Mouse (Mus musculus) urinary bladder, adult 2 months (tissue): Measurements from ENCODE around the gene Ankrd34a. TPM values are rescaled to one million over a fixed set of nuclear protein-coding genes. Genes with fewer than 3 reads are reported as not detected.

ENCODE experiments used
- DNase-seq: peaks from one replicate; pipeline ENCODE4 v3.0.0; 2022; ENCODE audit warnings: low spot score
- polyA plus RNA-seq: library from polyadenylated mRNA; depleted of rRNA; stranded (reverse); fragments of >200 nt; gene quantifications from 2 replicates; pipeline ENCODE4 v1.2.3, GENCODE M21; 2012; rRNA removed

The Ankrd34a gene
- polyA plus RNA-seq, result 0.70 and 1.1 TPM in 2 replicates

DNA sequence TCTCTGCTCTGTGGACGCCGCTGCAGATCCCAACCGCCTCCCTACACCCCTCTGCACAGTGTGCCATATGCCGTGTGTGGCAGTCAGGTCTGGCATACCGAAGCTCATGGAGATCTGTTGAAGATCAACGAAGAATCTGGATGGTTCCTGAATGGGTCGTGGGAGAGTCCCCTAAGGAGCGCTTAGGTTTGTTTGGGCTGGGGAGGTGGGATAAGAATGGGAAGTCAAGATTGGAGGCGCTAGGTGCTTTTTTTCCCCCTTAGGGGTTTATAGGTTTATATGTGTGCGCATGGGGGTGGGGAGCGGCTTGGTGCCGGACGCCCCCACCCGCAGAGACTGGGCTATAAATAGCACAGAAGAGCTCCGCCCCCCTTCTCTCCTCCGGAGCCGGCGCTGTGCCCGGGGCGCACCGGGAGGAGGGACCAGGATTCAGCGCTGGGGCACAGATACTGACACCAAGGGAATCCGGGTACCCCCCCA, at the start of gene Ankrd34a:
Ankrd34a (plus strand) TSS at position 409 of the 480 bp plus-strand sequence.
- no peak for DNase-seq

DNA sequence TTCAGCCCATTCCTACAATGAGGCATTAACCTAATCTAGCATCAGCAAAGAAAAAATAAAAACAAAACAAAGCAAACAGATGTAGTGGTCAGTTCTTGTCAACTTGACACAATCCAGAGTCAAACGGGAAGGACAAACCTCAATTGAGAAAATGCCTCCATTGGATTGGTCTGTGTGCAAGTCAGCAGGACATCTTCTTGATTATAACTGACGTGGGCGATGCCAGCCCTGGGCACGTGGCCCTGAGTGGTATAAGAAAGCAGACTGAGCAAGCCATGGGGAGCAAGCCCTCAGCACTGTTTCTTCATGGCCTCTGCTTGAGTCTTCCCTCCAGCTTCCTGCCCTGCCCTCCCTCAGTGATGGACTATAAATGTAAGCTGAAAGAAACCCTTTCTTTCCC, 49.6 kb upstream of the Ankrd34a start:
- DNase-seq, result no peak

DNA sequence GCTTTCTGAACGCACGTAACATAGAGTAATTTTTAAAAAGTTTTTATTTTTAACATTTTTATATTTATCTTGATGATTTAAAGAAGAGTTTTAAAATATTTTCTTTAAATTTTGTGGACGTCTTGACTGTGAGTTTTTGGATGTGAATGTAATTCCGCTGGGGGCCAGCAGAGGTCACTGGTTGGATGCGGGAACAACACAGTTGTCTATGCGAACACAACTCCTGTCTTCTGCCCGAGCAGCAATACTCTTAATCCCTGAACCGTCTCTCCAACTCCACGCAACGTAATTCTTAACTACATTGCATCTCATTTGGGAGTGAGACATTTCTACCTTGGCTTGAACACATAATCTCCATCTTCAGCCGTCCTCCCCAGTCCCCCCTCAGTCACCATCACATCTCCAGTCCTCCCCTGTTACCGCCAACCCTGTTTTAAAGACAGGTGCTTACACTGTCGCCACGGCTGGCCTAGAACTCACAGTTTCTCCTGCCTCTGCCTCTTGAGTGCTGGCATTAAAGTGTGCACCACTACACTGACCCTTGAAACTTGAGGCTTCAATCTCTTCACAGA, 49.0 kb upstream of the Ankrd34a start:
- peak; percentile 61 for DNase-seq

DNA sequence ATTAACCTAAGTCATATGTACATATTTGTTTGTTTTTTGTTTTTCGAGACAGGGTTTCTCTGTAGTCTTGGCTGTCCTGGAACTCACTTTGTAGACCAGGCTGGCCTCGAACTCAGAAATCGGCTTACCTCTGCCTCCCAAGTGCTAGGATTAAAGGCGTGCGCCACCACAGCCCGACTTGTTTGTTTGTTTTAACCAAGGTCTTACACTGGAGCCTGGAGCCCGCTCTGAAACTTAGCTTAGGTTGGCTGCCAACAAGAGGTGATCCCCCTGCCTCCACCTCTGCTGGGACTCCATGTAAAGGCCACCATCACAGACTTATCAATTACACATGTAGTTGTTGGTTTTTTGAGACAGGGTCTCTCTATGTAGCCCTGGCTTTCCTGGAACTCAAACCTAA, 47.6 kb upstream of the Ankrd34a start:
- no peak for DNase-seq

DNA sequence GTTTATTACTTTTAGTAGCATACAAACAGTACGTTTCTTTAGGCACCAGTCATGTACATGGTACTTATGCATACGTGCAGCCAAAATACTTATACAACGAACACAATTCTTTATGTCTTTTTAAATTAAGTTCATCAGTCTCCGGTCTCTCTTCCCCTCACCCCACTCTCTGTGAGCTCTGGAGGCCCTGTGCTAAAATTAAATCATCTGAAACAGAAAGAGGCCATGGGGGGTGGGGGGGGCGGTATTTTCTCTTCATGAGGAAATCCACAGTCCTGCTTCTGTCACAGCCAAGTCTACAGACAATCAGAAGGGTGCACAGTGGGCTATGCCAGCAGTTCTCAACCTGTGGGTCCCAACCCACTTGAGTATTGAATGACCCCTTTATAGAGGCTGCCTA, 47.1 kb upstream of the Ankrd34a start:
- no peak for DNase-seq

DNA sequence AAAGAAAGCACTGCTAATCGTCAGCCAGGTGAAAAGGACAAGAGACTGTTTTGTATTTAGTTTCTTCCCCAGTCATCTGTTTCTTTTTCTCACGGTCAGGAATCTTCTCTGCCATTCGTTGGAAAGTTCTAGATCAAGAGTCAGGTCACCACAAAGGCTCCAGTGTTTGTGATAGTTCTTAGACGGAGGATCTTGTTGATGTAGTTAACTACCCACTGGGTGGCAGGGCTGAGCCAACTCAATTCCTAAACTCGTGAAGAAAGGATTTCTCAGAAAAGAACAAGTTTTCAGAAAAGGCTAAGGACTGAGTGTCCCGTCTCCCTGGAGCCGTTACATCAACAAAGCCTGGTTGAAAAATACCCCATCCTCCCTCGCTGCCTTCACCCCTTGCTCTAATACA, 45.2 kb upstream of the Ankrd34a start:
- DNase-seq, result no peak

DNA sequence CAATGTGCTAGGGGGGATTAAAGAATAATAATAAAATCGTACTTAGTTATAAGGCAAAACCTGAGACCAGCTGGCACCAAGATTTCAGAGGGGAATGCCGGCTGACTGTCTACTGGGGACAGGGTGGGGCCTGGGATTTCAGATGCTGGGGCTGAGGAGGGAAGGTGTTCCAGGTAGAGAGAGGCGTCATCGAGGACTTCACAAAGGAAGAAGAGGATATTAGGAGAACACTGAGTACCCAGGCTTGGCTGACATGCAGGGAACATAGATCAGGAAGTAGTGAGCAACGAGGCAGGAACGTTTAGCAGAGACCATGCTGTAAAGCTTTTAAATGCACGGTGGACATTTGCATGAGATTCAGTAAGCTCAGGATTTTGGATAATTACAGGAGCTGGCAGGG, 44.5 kb upstream of the Ankrd34a start:
- no peak for DNase-seq

DNA sequence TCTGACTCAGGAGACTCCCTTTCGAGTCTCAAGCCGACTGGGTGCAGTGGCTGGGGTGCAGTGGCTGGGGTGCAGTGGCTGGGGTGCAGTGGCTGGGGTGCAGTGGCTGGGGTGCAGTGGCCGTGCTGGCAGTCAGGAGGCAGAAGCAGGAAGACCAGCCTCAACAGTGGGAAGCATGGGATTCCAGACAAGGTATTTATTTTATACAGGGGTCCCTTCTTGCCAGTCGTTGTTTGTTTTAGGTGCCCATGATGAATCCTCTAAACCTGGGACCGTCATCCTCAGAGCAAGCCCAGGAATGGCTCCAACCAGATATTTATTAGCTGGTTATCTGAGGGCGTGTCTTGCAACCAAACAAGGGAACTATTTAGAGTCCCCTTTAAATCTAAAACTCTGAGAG, 42.8 kb upstream of the Ankrd34a start:
- no peak for DNase-seq

DNA sequence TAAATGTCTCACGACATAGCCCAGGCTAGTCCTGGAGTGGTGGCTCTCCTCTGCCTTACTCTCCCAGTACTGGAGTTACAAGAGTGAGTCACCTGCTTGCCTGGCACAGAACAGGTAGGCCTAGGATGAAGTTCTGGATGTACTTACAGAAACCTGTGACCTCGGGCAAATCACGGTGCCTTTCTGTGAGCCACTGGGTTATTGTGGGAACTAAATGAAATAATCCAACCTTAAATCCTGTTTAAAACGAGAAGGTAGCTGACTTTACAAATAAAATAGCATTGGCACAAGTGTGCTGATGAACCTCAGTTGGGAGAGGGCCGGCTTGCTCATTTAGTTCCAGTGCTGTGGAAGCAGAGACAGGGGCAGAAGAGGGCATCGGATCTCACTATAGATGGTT, 42.2 kb upstream of the Ankrd34a start:
- no peak for DNase-seq

DNA sequence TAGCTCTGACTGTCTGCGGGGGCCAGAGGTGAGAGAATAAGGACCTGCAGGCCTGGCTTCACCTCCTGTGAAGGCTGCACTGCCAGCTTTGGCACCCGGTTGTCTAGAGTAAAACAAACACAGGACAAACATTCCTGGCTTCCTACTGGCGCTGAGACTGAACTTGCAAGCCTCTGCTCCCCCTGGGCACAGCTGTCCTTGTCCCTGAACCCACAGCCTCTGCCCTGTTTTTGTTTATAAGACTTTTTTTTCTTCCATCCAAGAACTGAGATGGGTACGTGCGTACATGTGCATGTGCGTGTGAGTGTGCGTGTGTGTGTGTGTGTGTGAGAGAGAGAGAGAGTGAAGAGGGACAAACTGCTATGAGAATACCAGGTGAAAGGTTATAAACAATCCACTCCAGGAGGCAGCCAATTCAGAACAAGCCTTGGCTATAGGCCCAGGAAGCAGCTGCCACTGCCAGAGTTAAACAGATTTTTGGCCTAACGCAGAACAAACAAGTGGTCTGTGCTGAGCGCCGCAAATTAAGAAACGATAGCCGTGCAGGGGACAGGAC, 41.3 kb upstream of the Ankrd34a start:
- DNase-seq, result peak; percentile 45

DNA sequence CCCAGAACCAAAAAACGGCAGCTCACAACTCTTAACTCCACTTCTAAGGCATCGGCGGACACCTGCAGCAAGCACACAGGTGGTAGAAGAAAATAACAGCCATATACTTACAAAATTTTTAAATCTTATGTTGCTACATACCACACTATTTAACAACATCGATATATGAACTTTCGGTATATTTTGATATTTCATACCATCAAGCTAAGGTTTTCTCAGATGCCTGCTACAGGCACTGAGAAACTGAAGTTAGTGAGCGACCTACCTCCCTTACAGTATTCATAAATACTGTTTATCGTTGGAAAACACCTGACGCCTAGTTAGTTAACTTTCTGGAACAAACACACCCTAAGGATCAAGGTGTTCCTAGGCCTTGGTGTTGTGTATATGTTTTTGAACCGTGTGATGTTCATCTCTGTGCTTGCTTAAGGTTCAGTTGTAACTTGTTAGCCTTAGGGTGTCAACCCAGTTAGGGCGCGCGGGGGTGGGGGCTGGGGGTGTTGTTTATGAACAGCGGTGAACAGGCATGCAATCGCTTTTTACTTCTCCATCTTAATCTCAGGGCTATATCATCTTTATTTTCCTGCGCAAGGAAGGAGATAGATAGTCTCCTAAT, 40.3 kb upstream of the Ankrd34a start:
- DNase-seq, result no peak

DNA sequence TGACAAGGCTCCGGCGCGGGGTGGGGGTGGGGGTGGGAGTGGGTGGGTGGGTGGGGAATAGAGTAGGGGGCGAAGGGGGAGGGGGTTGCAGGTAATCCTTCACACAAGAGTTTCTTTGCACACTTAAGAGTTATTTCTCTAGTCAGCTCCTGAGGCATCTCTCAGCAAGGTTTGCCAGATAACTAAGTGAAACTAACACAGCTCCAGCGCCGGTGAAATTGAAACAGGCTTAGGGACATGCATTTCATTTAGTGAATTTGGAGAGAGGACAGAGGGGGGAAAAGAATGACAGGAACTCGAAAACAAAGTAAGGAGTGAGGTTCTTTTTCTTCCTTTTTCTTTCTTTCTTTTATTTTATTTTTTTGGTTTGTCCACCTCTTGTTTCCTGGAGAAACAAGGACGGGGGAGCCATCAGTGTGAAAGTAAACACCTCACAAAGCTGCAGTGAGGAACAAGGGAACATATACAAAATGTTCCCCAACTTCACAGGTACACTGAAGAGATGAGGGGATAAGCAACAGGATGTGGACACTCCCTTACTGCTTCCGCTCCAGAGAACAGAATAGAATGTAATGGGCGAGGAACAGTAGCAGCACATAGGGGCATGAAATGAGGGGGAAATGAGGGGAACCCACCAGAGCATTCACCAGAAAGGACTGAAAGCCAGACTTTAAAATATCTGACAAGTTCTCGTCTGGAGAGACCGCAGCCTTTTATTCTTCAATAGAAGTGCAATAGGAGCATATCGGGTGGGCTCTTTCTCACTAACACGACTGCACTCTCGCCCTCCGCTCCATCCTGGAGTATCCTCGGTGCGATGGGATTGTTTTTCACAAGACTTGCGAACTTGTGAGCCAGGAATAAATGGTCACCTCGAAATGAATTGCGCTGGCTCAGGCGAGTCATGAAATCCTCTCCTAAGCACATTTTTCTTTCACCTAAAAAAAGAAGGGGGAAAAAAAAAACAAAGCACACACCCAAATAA, 39.5 kb upstream of the Ankrd34a start:
- no peak for DNase-seq

DNA sequence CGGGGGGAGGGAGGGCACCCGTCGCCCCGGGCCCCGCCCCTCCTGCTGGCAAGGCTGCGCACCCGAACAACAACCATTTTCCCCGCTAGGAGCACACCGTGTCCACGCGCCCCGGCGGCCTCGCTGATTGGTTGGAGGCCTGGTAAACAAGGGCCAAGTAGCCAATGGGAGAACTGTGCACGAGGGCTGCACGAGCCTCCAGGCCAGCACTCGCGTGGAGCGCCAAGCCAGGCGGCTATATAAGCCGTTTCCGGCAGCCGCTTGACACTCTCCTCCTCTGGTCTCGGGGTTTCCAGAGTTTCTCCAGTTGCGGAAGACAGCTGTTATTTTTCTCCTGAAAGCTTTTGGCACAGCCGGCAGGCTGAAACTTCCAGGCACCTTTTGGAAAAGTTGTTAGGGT, 38.7 kb upstream of the Ankrd34a start, which contains the start of gene Txnip:
Txnip (plus strand) TSS at position 264 of the 400 bp plus-strand sequence.
- DNase-seq, result peak; percentile 100

DNA sequence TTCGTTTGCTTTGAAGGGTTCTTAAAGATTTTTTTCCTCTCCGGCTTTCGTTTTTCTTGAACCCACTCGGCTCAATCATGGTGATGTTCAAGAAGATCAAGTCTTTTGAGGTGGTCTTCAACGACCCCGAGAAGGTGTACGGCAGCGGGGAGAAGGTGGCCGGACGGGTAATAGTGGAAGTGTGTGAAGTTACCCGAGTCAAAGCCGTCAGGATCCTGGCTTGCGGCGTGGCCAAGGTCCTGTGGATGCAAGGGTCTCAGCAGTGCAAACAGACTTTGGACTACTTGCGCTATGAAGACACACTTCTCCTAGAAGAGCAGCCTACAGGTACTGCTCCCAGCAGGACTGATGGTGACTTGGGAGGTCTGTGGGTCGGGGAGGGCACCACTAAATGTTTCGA, 38.3 kb upstream of the Ankrd34a start:
- no peak for DNase-seq

DNA sequence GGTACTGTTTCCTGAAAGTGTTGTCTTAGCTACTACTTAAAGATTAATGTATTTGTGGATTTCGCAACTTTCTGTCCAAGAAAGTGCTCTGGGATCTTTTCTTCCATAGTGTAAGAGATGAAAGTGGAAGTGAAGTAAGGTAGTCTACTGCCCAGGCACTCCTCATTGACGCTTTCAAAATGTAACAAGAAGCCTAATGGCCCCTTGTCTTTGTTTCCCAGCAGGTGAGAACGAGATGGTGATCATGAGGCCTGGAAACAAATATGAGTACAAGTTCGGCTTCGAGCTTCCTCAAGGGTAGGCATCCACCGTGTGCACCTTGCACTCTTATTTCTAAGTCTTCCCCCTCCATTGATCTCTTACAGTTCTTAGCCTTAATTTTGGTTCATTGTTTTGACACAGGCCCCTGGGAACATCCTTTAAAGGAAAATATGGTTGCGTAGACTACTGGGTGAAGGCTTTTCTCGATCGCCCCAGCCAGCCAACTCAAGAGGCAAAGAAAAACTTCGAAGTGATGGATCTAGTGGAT, 37.7 kb upstream of the Ankrd34a start:
- no peak for DNase-seq

DNA sequence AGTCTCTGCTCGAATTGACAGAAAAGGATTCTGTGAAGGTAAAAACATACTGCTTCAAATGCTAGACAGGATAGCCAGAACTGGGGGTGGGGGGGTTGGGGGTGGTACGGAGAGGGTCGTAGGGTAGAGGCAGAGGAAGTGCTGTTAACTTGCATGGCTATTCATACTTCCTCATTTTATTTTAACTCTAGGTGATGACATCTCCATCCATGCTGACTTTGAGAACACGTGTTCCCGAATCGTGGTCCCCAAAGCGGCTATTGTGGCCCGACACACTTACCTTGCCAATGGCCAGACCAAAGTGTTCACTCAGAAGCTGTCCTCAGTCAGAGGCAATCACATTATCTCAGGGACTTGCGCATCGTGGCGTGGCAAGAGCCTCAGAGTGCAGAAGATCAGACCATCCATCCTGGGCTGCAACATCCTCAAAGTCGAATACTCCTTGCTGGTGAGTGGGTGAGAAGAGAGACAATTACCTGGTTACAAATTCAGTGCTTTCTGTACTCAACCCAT, 37.0 kb upstream of the Ankrd34a start:
- DNase-seq, result no peak

DNA sequence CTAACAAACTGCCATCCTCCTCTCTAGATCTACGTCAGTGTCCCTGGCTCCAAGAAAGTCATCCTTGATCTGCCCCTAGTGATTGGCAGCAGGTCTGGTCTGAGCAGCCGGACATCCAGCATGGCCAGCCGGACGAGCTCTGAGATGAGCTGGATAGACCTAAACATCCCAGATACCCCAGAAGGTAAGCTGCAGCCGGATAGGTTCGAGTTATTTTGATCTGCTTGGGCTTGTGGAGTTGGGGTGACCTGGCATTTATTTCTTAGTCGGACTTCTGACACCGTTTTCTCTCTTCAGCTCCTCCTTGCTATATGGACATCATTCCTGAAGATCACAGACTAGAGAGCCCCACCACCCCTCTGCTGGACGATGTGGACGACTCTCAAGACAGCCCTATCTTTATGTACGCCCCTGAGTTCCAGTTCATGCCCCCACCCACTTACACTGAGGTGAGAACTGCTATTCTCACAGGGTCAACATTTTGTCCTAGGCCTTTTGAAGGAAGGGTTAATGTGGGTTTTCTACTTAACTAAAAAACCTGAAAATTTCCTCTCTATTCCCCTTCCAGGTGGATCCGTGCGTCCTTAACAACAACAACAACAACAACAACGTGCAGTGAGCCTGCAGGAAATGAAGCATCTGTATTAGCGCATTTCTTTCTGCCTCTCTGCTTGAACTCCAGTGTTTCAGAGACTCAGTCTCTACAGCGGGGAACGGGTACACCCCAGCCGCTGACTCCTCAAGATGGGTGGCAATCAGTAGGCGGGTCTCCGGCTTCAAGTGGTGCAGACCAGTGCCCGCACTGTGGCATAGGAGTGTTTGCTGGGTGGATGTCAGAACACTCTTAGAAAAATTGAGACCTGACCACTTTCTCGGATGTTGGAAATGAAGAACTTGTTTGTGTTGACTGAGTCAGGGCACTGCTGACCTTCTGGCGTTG, 36.3 kb upstream of the Ankrd34a start:
- DNase-seq, result no peak

DNA sequence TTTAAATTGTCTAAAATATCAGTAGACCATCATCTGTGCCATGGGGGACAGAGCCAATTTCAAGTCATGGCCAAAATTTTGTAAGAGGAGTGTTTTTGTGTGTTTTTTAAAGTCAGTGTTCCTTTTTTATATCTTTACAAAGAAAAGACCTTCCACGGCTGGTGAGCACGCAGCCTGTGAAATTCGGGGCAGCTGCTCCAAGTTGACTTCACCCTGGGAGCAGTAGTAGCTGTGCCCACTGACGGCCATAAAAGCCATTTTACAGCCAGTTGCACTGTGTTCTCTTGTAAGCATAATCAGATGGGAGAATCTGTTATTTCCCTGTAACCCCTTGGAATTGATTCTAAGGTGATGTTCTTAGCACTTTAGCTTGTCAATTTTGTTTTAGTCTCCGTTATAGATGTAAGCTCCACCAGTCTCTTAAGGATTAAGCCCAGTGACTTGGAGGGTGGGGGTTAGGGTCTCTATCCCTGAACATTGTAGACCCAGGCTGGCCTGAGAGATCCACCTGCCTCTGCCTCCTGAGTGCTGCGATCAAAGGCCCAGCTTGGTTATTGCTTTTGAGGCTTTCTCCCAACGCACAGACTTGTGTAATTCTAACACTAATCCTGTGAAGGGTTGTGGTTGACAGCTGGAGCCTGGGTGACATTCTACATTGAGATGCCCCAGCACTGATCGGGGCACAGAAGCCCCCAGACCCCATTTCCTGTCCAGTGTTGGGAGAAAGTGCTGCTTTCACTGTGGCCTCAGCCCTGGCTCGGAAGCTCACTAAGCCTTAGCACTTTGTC, 35.4 kb upstream of the Ankrd34a start:
- no peak for DNase-seq

DNA sequence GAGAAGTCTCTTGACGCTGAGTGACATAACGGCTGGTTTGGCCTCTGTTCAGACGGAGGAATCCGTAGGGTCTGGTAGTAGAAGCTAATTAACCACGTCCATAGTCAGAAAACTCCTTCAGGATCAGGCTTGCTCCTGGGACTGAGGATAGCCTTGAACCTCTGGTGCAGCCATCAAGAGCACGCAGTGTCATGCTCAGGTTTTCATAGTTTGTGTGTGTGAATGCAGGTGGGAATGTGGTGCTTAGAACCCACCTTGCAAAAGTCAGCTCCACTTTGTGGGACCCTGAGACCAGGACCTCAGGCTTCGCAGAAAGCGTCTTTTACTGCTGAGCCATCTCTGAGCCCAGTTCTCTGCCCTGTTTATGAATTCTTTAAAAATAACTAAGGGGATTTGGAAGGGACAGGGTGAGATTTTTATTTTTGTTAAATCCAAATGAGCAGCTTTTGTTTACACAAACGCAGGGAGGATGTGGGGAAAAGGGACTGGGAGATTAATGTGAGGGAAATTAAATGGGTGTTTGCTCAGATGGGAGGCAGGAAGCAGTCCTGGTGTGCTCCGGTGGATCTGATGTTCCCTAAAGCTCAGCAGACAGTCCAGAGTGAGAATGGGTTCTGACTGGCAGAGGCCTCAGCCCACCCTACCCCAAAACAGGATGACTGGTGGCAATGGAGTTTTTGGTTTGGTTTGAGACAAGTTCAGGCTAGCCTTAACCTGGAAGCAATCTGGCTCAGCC, 34.3 kb upstream of the Ankrd34a start:
- DNase-seq, result no peak
